Mouse (Mus musculus) forebrain, postnatal 0 days (tissue): ENCODE results near the gene Plcb1. TPM values are rescaled to one million over a fixed set of nuclear protein-coding genes. Genes with fewer than 3 reads are reported as not detected.

ENCODE experiments used
- ATAC-seq: fragments of 200-750 bp; cut with Nextera tagmentation; 2 replicates; pipeline ENCODE4 v1.8.0; 2017; ENCODE audit warnings: mild to moderate bottlenecking, moderate library complexity
- DNase-seq: peaks from one replicate; pipeline ENCODE4 v3.0.0-alpha.2; 2015
- H3K27ac ChIP-seq: fragments of 300-500 bp; sonication (generic); 2 replicates; pipeline ENCODE4 v1.5.1; 2014; ENCODE audit warnings: low read depth, mild to moderate bottlenecking, antibody characterized with exemption, low read length, moderate library complexity, mixed read lengths
- H3K27me3 ChIP-seq: fragments of 300-500 bp; sonication (generic); 2 replicates; pipeline ENCODE4 v1.6.1; 2014; ENCODE audit warnings: mild to moderate bottlenecking, low read length, mixed read lengths; ENCODE audit not compliant: insufficient read depth
- H3K36me3 ChIP-seq: fragments of 300-500 bp; sonication (generic); 2 replicates; pipeline ENCODE4 v1.6.1; 2014; ENCODE audit warnings: mild to moderate bottlenecking, moderate library complexity; ENCODE audit not compliant: insufficient read depth
- H3K4me1 ChIP-seq: fragments of 300-500 bp; sonication (generic); 2 replicates; pipeline ENCODE4 v1.6.1; 2014; ENCODE audit warnings: antibody characterized with exemption; ENCODE audit not compliant: insufficient read depth
- H3K4me2 ChIP-seq: fragments of 300-500 bp; sonication (generic); 2 replicates; pipeline ENCODE4 v1.6.1; 2014; ENCODE audit warnings: low read depth, mild to moderate bottlenecking, moderate library complexity
- H3K4me3 ChIP-seq: fragments of 300-500 bp; sonication (generic); 2 replicates; pipeline ENCODE4 v1.5.1; 2014; ENCODE audit warnings: low read depth, low read length, mixed read lengths
- H3K9ac ChIP-seq: fragments of 300-500 bp; sonication (generic); 2 replicates; pipeline ENCODE4 v1.6.1; 2014; ENCODE audit warnings: mild to moderate bottlenecking
- H3K9me3 ChIP-seq: fragments of 300-500 bp; sonication (generic); 2 replicates; pipeline ENCODE4 v1.6.1; 2016; ENCODE audit warnings: low read length
- CTCF ChIP-seq: sonication (generic); IDR thresholded peaks from 2 replicates; pipeline ENCODE4 v1.5.1; 2016; ENCODE audit warnings: antibody characterized with exemption, control low read depth, low read depth
- WGBS: fragments of 180-500 bp; shearing (Covaris S2); extraction: QIAGEN DNeasy Blood & Tissue Kit; methylation state at CpG from one replicate; pipeline ENCODE4 v1.1.7; 2014; 5-methylcytosine and 5-hydroxymethylcytosine counted together
- polyA plus RNA-seq: library from polyadenylated mRNA; unstranded; fragments of >200 nt; fragmentation: Nextera tagmentation; extraction: Ambion mirVana; gene quantifications from 2 replicates; pipeline ENCODE4 v1.2.1, GENCODE M21; 2015
- total RNA-seq: library from RNA; depleted of rRNA; stranded (reverse); fragments of >200 nt; gene quantifications from 2 replicates; pipeline ENCODE4 v1.2.3, GENCODE M21; 2014

Gene Plcb1
- total and polyA plus RNA-seq, 2 experiments from 2014 or later = 37.7 to 61.8 TPM

DNA sequence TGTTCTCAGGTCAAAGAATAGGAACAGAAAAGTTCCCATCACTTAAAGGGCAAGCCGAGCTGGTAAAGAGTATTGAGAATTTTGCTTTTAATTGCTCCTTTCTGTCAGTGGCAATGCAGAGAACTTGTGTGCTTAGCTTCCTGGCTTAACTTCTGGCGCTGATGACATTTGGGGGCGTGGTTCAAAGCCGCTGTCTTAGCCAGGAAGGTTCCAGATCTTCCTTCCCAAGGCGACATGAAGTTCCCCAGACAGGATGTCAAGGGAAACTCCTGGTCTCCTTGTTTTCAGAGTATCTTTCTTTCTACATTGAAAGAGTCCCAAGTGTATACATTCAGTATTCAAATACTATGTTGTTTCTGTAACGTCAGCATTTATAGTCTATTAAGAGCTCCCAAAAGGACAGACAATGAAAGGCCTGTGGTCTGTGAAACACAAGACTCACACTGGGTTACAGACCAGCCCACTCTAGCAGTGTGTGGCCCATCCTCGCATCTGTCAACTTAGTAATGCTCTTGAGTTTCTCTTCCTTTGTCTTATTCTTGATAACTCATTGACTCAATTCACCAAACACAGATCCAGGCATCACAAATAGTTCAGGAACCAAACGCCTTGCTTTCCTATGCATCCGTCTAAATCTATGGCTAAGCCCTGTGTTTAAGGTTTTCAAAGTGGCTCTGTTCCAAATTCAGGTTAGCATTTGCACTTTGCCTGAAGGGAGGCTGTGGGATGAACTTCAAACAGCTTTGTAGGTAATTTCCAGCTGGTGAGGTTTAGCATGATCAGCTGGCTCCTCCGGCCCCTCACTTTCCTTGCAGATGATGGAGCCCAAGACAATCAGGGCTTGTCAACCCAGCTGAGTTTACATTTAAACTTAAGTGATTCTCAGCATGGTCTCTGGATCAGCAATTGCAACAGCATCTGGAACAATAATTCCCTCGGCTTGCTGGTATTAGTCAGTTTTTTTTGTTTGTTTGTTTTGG, 418.6 kb downstream of the Plcb1 start:
- H3K9ac ChIP-seq = no peak overlapping the region

DNA sequence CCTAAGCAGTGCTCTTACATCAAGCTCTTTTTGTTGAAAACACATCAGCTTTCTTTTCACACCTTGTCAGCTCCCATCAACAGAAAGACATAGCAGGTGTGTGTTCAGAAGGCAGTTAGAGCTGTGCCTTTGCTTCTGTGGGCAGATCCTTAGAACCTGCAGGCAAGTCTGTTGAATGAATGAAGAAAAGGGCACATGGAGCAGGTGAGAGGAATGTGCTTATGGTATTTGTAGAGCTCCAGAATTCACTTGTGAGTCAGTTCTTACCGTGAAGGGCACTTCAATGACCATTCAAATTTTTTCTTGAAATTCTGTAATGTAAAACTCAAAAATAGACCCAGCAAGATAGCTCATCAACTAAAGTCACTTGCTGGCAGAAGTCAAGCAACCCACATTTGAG, 423.0 kb downstream of the Plcb1 start:
- 76% methylated on average over 1 of the region's 1 CpGs for WGBS

More for the DNA sequence above, 418.6 kb downstream of the Plcb1 start:
- Histone ChIP-seq H3K36me3 (no peaks in the 10 kb centered on the region), H3K27me3 (no peaks in the 10 kb centered on the region), H3K4me2 (no peak overlapping the region), H3K27ac (no peak overlapping the region), H3K9me3 (no peaks in the 10 kb centered on the region), H3K4me3 (no peak overlapping the region), H3K4me1 (no peaks in the 10 kb centered on the region)
- no peak for TF ChIP-seq CTCF
- 75% methylated on average over 11 of the region's 11 CpGs for WGBS
- ATAC-seq (no peak), DNase-seq (no peak)

GRCm38 (mm10) chr2:135214746-135215448, 429.0 kb downstream of the Plcb1 start:
- Histone ChIP-seq H3K27me3 (no peaks in the 10 kb centered on the region), H3K9me3 (no peaks in the 10 kb centered on the region), H3K9ac (no peak overlapping the region), H3K27ac (no peak overlapping the region), H3K4me3 (no peak overlapping the region), H3K4me2 (no peak overlapping the region), H3K4me1 (no peaks in the 10 kb centered on the region), H3K36me3 (no peaks in the 10 kb centered on the region)
- DNase-seq (no peak), ATAC-seq (no peak)
- WGBS = 74% methylated on average over 4 of the region's 4 CpGs
- no peak for TF ChIP-seq CTCF

More for the DNA sequence above, 423.0 kb downstream of the Plcb1 start:
- Histone ChIP-seq H3K27ac (no peak overlapping the region), H3K4me2 (no peak overlapping the region), H3K9me3 (no peaks in the 10 kb centered on the region), H3K9ac (no peak overlapping the region), H3K36me3 (no peaks in the 10 kb centered on the region), H3K27me3 (no peaks in the 10 kb centered on the region), H3K4me3 (no peak overlapping the region), H3K4me1 (no peaks in the 10 kb centered on the region)
- DNase-seq (no peak), ATAC-seq (no peak)
- TF ChIP-seq CTCF = no peak

- no peak for TF ChIP-seq CTCF
Measured at GRCm38 (mm10) chr2:135219406-135219805, 433.5 kb downstream of the Plcb1 start.

DNA sequence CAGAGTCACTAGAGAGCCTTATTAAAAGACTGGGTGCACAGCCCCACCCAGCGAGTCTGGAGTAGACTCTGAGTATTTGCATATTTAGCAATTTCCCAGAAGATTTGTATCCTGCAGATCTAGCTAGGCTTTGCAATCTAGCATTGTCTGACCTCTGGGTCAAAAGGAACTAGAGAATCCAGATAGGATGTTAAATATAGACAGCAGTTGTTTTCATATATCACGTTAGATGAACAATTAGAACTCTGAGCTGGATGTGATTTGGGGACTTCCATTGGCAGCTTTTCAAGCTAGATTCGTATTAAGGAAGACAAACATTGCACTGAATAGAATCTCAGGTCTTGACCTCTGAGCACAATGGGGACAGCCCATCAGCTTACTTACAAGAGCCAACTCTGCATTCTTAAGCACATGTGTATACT, 439.7 kb downstream of the Plcb1 start:
- Histone ChIP-seq H3K36me3 (no peaks in the 10 kb centered on the region), H3K4me3 (no peak overlapping the region), H3K9me3 (no peaks in the 10 kb centered on the region), H3K4me2 (no peak overlapping the region), H3K4me1 (no peaks in the 10 kb centered on the region), H3K27me3 (no peaks in the 10 kb centered on the region), H3K27ac (no peak overlapping the region), H3K9ac (no peak overlapping the region)
- ATAC-seq (no peak), DNase-seq (no peak)
- WGBS = 51% methylated on average over 3 of the region's 3 CpGs
- no peak for TF ChIP-seq CTCF

More at GRCm38 (mm10) chr2:135219406-135219805, 433.5 kb downstream of the Plcb1 start:
- Histone ChIP-seq H3K36me3 (no peaks in the 10 kb centered on the region), H3K9me3 (no peaks in the 10 kb centered on the region), H3K4me1 (no peaks in the 10 kb centered on the region), H3K4me3 (no peak overlapping the region), H3K4me2 (no peak overlapping the region), H3K9ac (no peak overlapping the region), H3K27me3 (no peaks in the 10 kb centered on the region), H3K27ac (no peak overlapping the region)
- DNase-seq = no peak
- no peak for ATAC-seq
- 67% methylated on average over 3 of the region's 3 CpGs for WGBS

DNA sequence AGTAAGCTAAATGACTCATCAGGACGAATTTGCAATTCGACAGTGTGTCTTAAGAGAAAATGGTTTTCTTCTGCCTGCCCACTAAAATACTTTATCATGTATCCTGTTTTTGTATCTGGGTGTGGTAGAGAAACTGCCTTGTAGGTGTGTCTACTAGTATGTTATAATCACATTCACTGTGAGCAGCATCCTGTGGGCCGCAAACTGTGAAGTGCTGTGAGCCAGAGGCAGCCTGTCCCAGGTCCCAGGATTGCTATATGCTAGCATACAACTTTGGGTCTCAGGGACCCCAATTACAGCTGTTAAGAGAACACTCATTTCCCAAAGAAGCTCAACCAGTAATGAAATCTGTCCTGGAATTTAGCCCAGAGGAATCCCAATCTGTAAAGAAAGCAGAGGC, 444.4 kb downstream of the Plcb1 start:
- 86% methylated on average over 3 of the region's 3 CpGs for WGBS
- Histone ChIP-seq H3K9ac (no peak overlapping the region), H3K27me3 (no peaks in the 10 kb centered on the region), H3K4me2 (no peak overlapping the region), H3K27ac (no peak overlapping the region), H3K9me3 (no peaks in the 10 kb centered on the region), H3K4me1 (no peaks in the 10 kb centered on the region), H3K36me3 (no peaks in the 10 kb centered on the region), H3K4me3 (no peak overlapping the region)
- ATAC-seq = no peak
- TF ChIP-seq CTCF = no peak
- no peak for DNase-seq
